Comparison of ENCODE assay signal across 11 mouse cellular contexts in genomic region chrX:36804196-36804595, GRCm38 (mm10). TPM values are rescaled to one million over a fixed set of nuclear protein-coding genes. Genes with fewer than 3 reads are reported as not detected.
DNase-seq lines count a peak whose midpoint lies in the region; ATAC-seq lines count a peak whose summit lies in the region.
"Had no signal": no experiment of that assay in that cellular context is flagged by ENCODE, and none has a peak within 500 bp of the region (broad histone marks: within the 10 kb centered on the region; RNA-seq: fewer than 3 reads in every experiment).

No protein-coding gene starts in this region.

- peak; percentile 8 for DNase-seq in embryo, embryonic 10 days (ENCODE audit: low spot score)
- no peak for DNase-seq in embryo, embryonic 10.5 days (ENCODE audit: low spot score)
- DNase-seq in adrenal gland, postnatal 36 days: peak; percentile 39 to 40
- peak; percentile 20 for DNase-seq in heart, postnatal 4 days
- DNase-seq in lung, postnatal 25 days (ENCODE audit: low spot score): peak; percentile 55
- no peak for DNase-seq in midbrain, embryonic 11.5 days (ENCODE audit: low spot score, missing footprints)
- DNase-seq in ovary, adult 18-20 months (ENCODE audit: low spot score): no peak
- DNase-seq in forebrain, embryonic 10.5 days (ENCODE audit: extremely low spot score, low spot score): no peak
- DNase-seq: B cell, adult 2 months; cerebellum, adult 9-11 months; liver, embryonic 13.5 days had no signal

- ATAC-seq in midbrain, embryonic 11.5 days (ENCODE audit: low FRiP score): no peak

- H3K27me3 ChIP-seq in midbrain, embryonic 11.5 days (ENCODE audit: control insufficient read depth, insufficient read depth, low read length): no peaks in the 10 kb centered on the region
- no peaks in the 10 kb centered on the region for H3K27me3 ChIP-seq in forebrain, embryonic 10.5 days (ENCODE audit: poor library complexity, severe bottlenecking)
- H3K27me3 ChIP-seq: liver, embryonic 13.5 days had no signal

- H3K4me2 ChIP-seq in midbrain, embryonic 11.5 days: no peak overlapping the region
- H3K4me2 ChIP-seq: liver, embryonic 13.5 days had no signal

- H3K27ac ChIP-seq in midbrain, embryonic 11.5 days (ENCODE audit: low read depth, low read length): no peak overlapping the region
- H3K27ac ChIP-seq in forebrain, embryonic 10.5 days: no peak overlapping the region
- H3K27ac ChIP-seq: liver, embryonic 13.5 days had no signal

- H3K4me3 ChIP-seq in midbrain, embryonic 11.5 days (ENCODE audit: low read depth, low read length): no peak overlapping the region
- no peak overlapping the region for H3K4me3 ChIP-seq in forebrain, embryonic 10.5 days
- H3K4me3 ChIP-seq: liver, embryonic 13.5 days had no signal

- H3K4me1 ChIP-seq in midbrain, embryonic 11.5 days (ENCODE audit: control insufficient read depth, insufficient read depth, low read length): no peaks in the 10 kb centered on the region
- H3K4me1 ChIP-seq in forebrain, embryonic 10.5 days: peaks cover 23% of the 10 kb centered on the region

- no peak overlapping the region for H3K9ac ChIP-seq in midbrain, embryonic 11.5 days (ENCODE audit: low read length)
- H3K9ac ChIP-seq: liver, embryonic 13.5 days had no signal

- no peaks in the 10 kb centered on the region for H3K9me3 ChIP-seq in midbrain, embryonic 11.5 days (ENCODE audit: control insufficient read depth, low read length)
- H3K9me3 ChIP-seq in forebrain, embryonic 10.5 days: no peaks in the 10 kb centered on the region
- H3K9me3 ChIP-seq: liver, embryonic 13.5 days had no signal

- no peaks in the 10 kb centered on the region for H3K36me3 ChIP-seq in midbrain, embryonic 11.5 days (ENCODE audit: control insufficient read depth, insufficient read depth, low read length)
- no peaks in the 10 kb centered on the region for H3K36me3 ChIP-seq in forebrain, embryonic 10.5 days (replicated peaks)
- H3K36me3 ChIP-seq: liver, embryonic 13.5 days had no signal

- 66% methylated on average over 5 of the region's 5 CpGs for WGBS in midbrain, embryonic 11.5 days
- 62% methylated on average over 5 of the region's 5 CpGs for WGBS in forebrain, embryonic 10.5 days

RNA-seq across cellular contexts. Expression of gene Slc25a5, which starts 8.7 kb away (rescaled TPM):
- total RNA-seq in adrenal gland, postnatal 36 days (2021): 100 to 1,000 TPM; 483 to 490 TPM
- total RNA-seq in heart, postnatal 4 days (2021): 100 to 1,000 TPM; 850 to 928 TPM
- polyA plus RNA-seq in midbrain, embryonic 11.5 days (2014; fragmentation: Nextera tagmentation; extraction: Ambion mirVana): 805 and 833 TPM in 2 replicates
- polyA plus RNA-seq in forebrain, embryonic 10.5 days (2016; fragmentation: Nextera tagmentation; extraction: Ambion mirVana): 867 and 903 TPM in 2 replicates

Comparison
In these comparisons a context has a peak if more than half of its experiments do, and no peak if none do; other contexts are left out.
1. DNase-seq: peak in embryo, embryonic 10 days (single experiment), adrenal gland, postnatal 36 days (2 of 2), heart, postnatal 4 days (single experiment) and lung, postnatal 25 days (single experiment); none in embryo, embryonic 10.5 days (single experiment), midbrain, embryonic 11.5 days (single experiment), ovary, adult 18-20 months (single experiment) and forebrain, embryonic 10.5 days (single experiment).